Mouse (Mus musculus) v-Abl transformed pro-B cells (cell line): ENCODE data around the gene Nfkbid.

Experiments
- in situ Hi-C, 2 experiments: fragments of 400-800 bp; cut with MboI; formaldehyde crosslinking; loops; one replicate each; pipeline ENCODE4 v1.15.1; 2025; ENCODE audit not compliant: unreplicated experiment in 2 of 2

Nfkbid gene

DNA sequence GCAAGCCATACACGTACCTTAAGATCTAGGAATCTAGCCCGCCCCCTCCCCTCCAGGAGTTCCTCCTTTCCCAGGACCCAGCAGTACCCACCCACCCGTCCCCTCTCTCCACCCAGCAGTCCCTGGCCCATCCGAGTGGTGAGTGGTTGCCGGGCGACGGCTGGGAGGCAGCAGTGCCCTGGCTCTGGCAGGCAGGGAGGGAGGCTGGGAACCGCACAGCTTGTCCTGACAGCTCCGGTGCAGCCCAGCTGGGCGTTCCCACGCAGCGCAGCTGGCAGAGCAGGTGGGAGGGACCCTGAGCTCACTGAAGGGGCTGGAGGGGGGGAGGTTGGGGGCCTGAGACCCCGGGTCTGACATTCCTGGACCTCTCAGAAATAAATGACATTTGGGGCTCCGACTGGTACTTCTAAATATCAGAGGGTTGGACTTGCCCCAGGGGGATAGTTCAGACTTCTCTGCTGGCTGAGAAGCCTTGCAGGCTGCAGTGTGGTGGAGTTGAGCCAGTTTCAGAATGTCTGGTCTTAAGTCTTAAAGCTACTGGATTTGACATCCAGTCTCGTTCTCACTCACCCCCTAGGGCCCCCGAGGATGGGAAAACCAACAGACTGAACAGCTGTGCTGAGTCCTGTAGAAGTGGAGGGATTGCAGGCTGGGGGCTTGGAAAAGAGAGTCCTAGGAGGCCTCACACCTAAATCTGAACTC is 36.2 kb downstream of the Nfkbid start, which contains the start of the genes Kirrel2 and Nphs1:
Kirrel2 (minus strand) TSS at position 62 of the 702 bp plus-strand sequence.
Nphs1 (plus strand) TSS at position 687 of the 702 bp plus-strand sequence.
- in situ Hi-C loops: no loop called here

DNA sequence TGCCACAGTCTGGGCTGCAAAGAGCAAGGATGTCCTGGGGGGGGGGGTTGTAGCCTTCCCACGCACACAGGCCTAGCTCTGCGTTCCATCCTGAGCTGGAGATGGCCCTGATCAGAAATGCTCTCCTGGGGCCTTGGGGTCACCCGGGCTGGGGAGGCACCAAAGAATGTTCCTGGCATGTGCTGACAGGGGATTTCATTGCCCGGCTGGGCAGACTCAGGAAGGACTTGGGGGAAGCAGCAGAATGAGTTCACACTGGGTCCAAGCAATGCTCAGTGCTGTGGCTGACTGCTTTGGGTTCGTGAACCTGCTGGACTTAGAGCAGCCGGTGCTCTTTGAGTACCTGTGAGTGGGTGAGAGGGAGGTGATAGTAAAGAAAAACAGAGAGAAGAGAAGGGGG is 38.0 kb downstream of the Nfkbid start:
- in situ Hi-C loops: no loop called here

DNA sequence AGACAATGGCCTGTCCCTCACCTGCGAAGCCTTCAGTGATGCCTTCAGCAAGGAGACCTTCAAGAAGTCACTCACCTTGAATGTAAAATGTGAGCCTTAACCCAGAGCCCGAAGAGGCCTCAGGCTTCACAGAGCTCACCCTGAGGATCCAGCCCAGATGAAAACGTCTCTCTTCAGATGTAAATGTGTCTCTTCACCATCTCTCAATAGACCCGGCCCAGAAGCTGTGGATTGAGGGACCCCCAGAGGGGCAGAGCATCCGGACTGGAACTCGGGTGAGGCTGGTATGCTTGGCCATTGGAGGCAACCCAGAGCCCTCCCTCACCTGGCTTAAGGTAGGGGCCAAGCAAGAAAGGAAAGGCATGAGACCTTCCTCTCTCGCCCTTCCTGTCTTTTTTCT is 42.0 kb downstream of the Nfkbid start:
- in situ Hi-C loops: no loop called here

DNA sequence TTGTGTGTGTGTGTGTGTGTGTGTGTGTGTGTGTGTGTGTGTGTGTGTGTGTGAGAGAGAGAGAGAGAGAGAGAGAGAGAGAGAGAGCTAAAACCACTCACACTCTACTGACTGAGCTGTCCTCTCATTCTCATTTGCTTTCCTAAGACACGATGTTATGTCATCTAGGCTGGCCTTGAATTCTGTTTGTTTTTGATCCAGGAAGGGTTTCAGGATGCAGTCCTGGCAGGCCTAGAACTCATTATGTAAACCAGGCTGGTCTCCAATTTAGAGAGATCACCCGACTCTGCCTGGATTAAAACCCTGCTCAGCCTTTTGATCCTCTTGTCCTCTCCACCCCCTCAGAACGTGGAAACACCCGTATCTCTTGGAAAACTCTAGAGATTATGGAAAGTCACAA is 42.5 kb downstream of the Nfkbid start:
- in situ Hi-C loops: no loop called here

GRCm38 (mm10) chr7:30464816-30465300 is 43.3 kb downstream of the Nfkbid start:
- in situ Hi-C loops: no loop called here

GRCm38 (mm10) chr7:30472411-30472810 is 50.9 kb downstream of the Nfkbid start:
- in situ Hi-C loops: loop anchor here (5.0 to 10.0 kb wide), 3 partner anchors 35 to 128 kb away; no protein-coding TSS in a partner anchor

DNA sequence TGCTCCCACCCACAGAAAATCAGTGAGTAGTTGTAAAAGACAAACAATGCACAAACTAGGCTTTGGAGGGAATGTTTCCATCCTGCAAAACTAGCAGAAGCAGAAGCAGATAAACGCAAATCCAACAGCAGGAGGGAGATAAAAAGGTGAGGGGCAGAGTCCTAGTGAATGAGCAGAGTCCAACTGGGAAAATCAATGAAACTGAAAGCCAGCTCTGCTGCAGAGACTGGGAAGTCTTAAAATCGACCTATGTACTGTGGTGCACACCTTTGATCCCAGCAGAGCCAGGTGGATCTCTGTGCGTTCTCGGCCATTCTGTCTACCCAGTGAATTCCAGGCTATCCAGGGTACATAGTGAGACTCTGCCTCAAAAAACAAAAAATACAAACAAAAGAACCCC is 53.5 kb downstream of the Nfkbid start:
- in situ Hi-C loops: loop anchor here (5.0 to 10.0 kb wide), 4 partner anchors 33 to 130 kb away; no protein-coding TSS in a partner anchor

DNA sequence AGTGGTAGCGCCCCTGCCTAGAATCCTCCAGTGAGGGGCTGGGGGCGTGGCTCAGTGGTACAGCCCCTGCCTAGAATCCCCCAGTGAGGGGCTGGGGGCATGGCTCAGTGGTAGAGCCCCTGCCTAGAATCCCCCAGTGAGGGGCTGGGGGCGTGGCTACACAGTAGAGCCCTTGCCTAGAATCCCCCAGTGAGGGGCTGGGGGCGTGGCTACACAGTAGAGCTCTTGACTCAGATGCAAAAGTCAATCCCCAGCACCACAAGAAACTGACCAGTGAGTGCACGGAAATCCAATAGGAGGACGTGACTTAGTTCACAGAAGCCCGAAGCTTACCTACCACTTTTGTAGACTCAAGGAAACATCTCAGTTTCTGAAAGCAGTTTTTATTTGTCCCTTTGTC is 54.6 kb downstream of the Nfkbid start:
- in situ Hi-C loops: loop anchor here (5.0 to 10.0 kb wide), 2 partner anchors 34 to 131 kb away; no protein-coding TSS in a partner anchor

GRCm38 (mm10) chr7:30477415-30478381 is 56.2 kb downstream of the Nfkbid start:
- in situ Hi-C loops: loop anchor here (5.0 to 10.0 kb wide), 2 partner anchors 35 to 133 kb away; no protein-coding TSS in a partner anchor
